ENCODE assay signal across 9 mouse cellular contexts in the genomic region with DNA sequence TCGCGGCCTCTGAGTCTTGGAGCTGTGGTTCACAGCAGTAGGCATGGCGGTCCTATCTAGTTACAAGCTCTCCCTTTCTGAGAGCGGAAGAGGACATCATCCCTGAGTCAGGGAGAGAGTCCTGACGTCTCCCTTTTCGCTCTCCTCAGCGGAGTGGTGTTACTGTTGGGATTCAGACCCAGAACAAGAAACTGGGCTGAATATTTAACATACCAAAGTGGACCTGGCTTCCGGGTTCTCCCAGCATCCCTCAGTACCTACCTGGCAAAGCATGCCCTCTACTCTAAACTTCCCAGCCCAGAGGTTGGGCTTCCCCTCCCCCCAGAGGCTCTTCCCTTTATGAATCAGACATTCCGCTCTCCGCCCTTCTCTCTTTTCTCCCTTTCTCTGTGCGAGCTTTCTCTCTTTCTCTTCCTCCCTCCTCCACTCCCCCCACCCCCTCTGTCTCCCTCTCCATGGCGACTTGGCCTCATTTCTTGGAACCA. TPM values are rescaled to one million over a fixed set of nuclear protein-coding genes. Genes with fewer than 3 reads are reported as not detected.
A peak's percentile ranks its signal among the peaks of the same experiment; 100 is the strongest.
DNase-seq lines count a peak whose midpoint lies in the region; ATAC-seq and TF ChIP-seq lines count a peak whose summit lies in the region.
"Had no signal": no experiment of that assay in that cellular context is flagged by ENCODE, and none has a peak within 500 bp of the region (broad histone marks: within the 10 kb centered on the region; RNA-seq: fewer than 3 reads in every experiment).

No protein-coding gene starts in this region.

- no peak for ATAC-seq in embryonic facial prominence, embryonic 12.5 days (ENCODE audit: insufficient number of reproducible peaks, insufficient read depth, low FRiP score, low TSS enrichment)
- peak; percentile 29 for ATAC-seq in hindbrain, embryonic 12.5 days (ENCODE audit: low FRiP score)
- peak; percentile 58; the same call in 1 of the 2 replicates for ATAC-seq in limb, embryonic 15.5 days (ENCODE audit: insufficient number of reproducible peaks, low FRiP score, low TSS enrichment, low read depth)

- no peak for TF ChIP-seq POLR2A in small intestine, adult 2 months (IDR thresholded peaks at IDR 0.05; ENCODE audit: low read depth, low read length)

- H3K4me2 ChIP-seq in embryonic facial prominence, embryonic 12.5 days (replicated peaks) = peak overlapping the region; percentile 57
- peak overlapping the region; percentile 63 for H3K4me2 ChIP-seq in hindbrain, embryonic 12.5 days (replicated peaks)
- H3K4me2 ChIP-seq in limb, embryonic 15.5 days = peak overlapping the region; percentile 57

- peak; percentile 45 for DNase-seq in adrenal gland, adult 8-10 months
- DNase-seq in adrenal gland, postnatal 4 days (ENCODE audit: low spot score in 2 of 2) = no peak
- peak; percentile 35 for DNase-seq in 3134 (ENCODE audit: extremely low read depth, insufficient read length, low spot score)
- DNase-seq in left cerebral cortex, adult 8-10 months (ENCODE audit: low spot score in 2 of 2) = no peak

- TF ChIP-seq CTCF in small intestine, adult 2 months (IDR thresholded peaks at IDR 0.05; ENCODE audit: extremely low read depth, insufficient read length, insufficient replicate concordance, low read depth, low read length) = no peak

- no peaks in the 10 kb centered on the region for H3K9me3 ChIP-seq in embryonic facial prominence, embryonic 12.5 days
- no peaks in the 10 kb centered on the region for H3K9me3 ChIP-seq in hindbrain, embryonic 12.5 days (replicated peaks)
- H3K9me3 ChIP-seq in limb, embryonic 15.5 days = no peaks in the 10 kb centered on the region

- peak overlapping the region; percentile 33 for H3K9ac ChIP-seq in embryonic facial prominence, embryonic 12.5 days
- H3K9ac ChIP-seq in hindbrain, embryonic 12.5 days = peak overlapping the region; percentile 49; the same call in 1 of the 2 replicates
- H3K9ac ChIP-seq in limb, embryonic 15.5 days = peak overlapping the region; percentile 41; the same call in 1 of the 2 replicates

- H3K36me3 ChIP-seq in embryonic facial prominence, embryonic 12.5 days = no peaks in the 10 kb centered on the region
- no peaks in the 10 kb centered on the region for H3K36me3 ChIP-seq in hindbrain, embryonic 12.5 days
- no peaks in the 10 kb centered on the region for H3K36me3 ChIP-seq in limb, embryonic 15.5 days
- H3K36me3 ChIP-seq in small intestine, adult 2 months (ENCODE audit: control insufficient read depth, insufficient read depth, low read length) = no peaks in the 10 kb centered on the region

- H3K4me1 ChIP-seq in embryonic facial prominence, embryonic 12.5 days = peaks cover 15% of the 10 kb centered on the region; the same call in 1 of the 2 replicates
- peaks cover 17% of the 10 kb centered on the region for H3K4me1 ChIP-seq in hindbrain, embryonic 12.5 days
- H3K4me1 ChIP-seq in limb, embryonic 15.5 days = peaks cover 34% of the 10 kb centered on the region
- no peaks in the 10 kb centered on the region for H3K4me1 ChIP-seq in small intestine, adult 2 months (ENCODE audit: control insufficient read depth, insufficient read depth, insufficient read length, low read length)

- H3K27ac ChIP-seq in embryonic facial prominence, embryonic 12.5 days = peak overlapping the region; percentile 30; the same call in 1 of the 2 replicates
- no peak overlapping the region for H3K27ac ChIP-seq in hindbrain, embryonic 12.5 days
- H3K27ac ChIP-seq in limb, embryonic 15.5 days = peak overlapping the region; percentile 52; the same call in 1 of the 2 replicates
- H3K27ac ChIP-seq in small intestine, adult 2 months (ENCODE audit: insufficient read depth, low read depth, low read length) = 0 out of 2 replicates have a peak overlapping the region, but pooled peaks have one; percentile 9

- peak overlapping the region; percentile 34 for H3K4me3 ChIP-seq in embryonic facial prominence, embryonic 12.5 days
- peak overlapping the region; percentile 35 for H3K4me3 ChIP-seq in hindbrain, embryonic 12.5 days
- H3K4me3 ChIP-seq in limb, embryonic 15.5 days = peak overlapping the region; percentile 44
- peak overlapping the region; percentile 54 for H3K4me3 ChIP-seq in small intestine, adult 2 months (ENCODE audit: low read depth, low read length)

- WGBS in embryonic facial prominence, embryonic 12.5 days = 16% methylated on average over 12 of the region's 12 CpGs
- 20% methylated on average over 12 of the region's 12 CpGs for WGBS in hindbrain, embryonic 12.5 days
- WGBS in limb, embryonic 15.5 days = 16% methylated on average over 12 of the region's 12 CpGs
- 25% methylated on average over 12 of the region's 12 CpGs for WGBS in small intestine, adult 2 months

- H3K27me3 ChIP-seq in embryonic facial prominence, embryonic 12.5 days = no peaks in the 10 kb centered on the region
- H3K27me3 ChIP-seq in hindbrain, embryonic 12.5 days = peaks cover 4% of the 10 kb centered on the region
- H3K27me3 ChIP-seq in limb, embryonic 15.5 days = no peaks in the 10 kb centered on the region
- no peaks in the 10 kb centered on the region for H3K27me3 ChIP-seq in small intestine, adult 2 months (ENCODE audit: control insufficient read depth, insufficient read depth, low read length)

RNA-seq across cellular contexts. Expression of gene Chrna1, which starts 5.3 kb away (rescaled TPM):
- total RNA-seq in adrenal gland, adult 8-10 months (2022) = under 1 TPM in 3 of 4 experiments, not detected in 1; 0.05 to 0.09 (median 0.06) TPM
- under 1 TPM; 0.56 to 0.87 TPM for total RNA-seq in adrenal gland, postnatal 4 days (2021)
- 4.0 and 5.4 TPM in 2 replicates for polyA plus RNA-seq in embryonic facial prominence, embryonic 12.5 days (2016; fragmentation: Nextera tagmentation; extraction: Ambion mirVana)
- polyA plus RNA-seq in hindbrain, embryonic 12.5 days (2016; fragmentation: Nextera tagmentation; extraction: Ambion mirVana) = 0.74 and 2.3 TPM in 2 replicates
- polyA plus RNA-seq in limb, embryonic 15.5 days (2015; fragmentation: Nextera tagmentation; extraction: Ambion mirVana) = 10.8 and 24.1 TPM in 2 replicates
- not detected in 2 replicates for polyA plus RNA-seq in small intestine, adult 2 months (2012; rRNA removed)
- under 1 TPM; 0.13 to 0.21 (median 0.19) TPM for total RNA-seq in left cerebral cortex, adult 8-10 months (2022)
- total RNA-seq: heart, postnatal 36 days had no signal

RNA-seq across cellular contexts. Expression of gene Wipf1, which starts 55.9 kb away (rescaled TPM):
- 10 to 100 TPM; 14.3 to 30.5 (median 19.8) TPM for total RNA-seq in adrenal gland, adult 8-10 months (2022)
- 10 to 100 TPM; 20.4 to 22.1 TPM for total RNA-seq in adrenal gland, postnatal 4 days (2021)
- 14.1 and 14.5 TPM in 2 replicates for polyA plus RNA-seq in embryonic facial prominence, embryonic 12.5 days (2016; fragmentation: Nextera tagmentation; extraction: Ambion mirVana)
- 7.3 and 8.7 TPM in 2 replicates for polyA plus RNA-seq in hindbrain, embryonic 12.5 days (2016; fragmentation: Nextera tagmentation; extraction: Ambion mirVana)
- 15.1 TPM in 2 replicates for polyA plus RNA-seq in limb, embryonic 15.5 days (2015; fragmentation: Nextera tagmentation; extraction: Ambion mirVana)
- 8.5 and 18.9 TPM in 2 replicates for polyA plus RNA-seq in small intestine, adult 2 months (2012; rRNA removed)
- total RNA-seq in left cerebral cortex, adult 8-10 months (2022) = 10 to 100 TPM in 2 of 4 experiments, 1 to 10 TPM in 2; 9.3 to 16.6 (median 12.8) TPM

Comparison
In these comparisons a context has a peak if more than half of its experiments do, and no peak if none do; other contexts are left out.
1. DNase-seq: peak in adrenal gland, adult 8-10 months (single experiment) and 3134 (single experiment); none in adrenal gland, postnatal 4 days (0 of 2) and left cerebral cortex, adult 8-10 months (0 of 2).
2. Peak in every context shown above with its lines, with median percentiles within 50 percentile points of each other: H3K4me2 ChIP-seq, H3K4me3 ChIP-seq and H3K9ac ChIP-seq.